Mouse (Mus musculus) left cerebral cortex, adult 18-20 months (tissue): Measurements from ENCODE around the gene Tubb2b. TPM values are rescaled to one million over a fixed set of nuclear protein-coding genes. Genes with fewer than 3 reads are reported as not detected.
A peak's percentile ranks its signal among the peaks of the same experiment; 100 is the strongest.
"Not testable (repeated sequence)": the region's sequence is repeated elsewhere in the genome, so short reads cannot be mapped to it uniquely, and the experiment has no call there.

Source experiments
- DNase-seq, 2 experiments: peaks; one replicate each; pipeline ENCODE4 v3.0.0; 2021 to 2022; ENCODE audit warnings: low spot score in 2 of 2, mixed read lengths in 1 of 2
- total RNA-seq, 2 experiments: library from RNA; stranded (reverse); gene quantifications; 2 replicates each; pipeline ENCODE4 v1.2.3; 2021

Gene Tubb2b
- total RNA-seq, 2 experiments from 2014 or later = 169 to 171 TPM

DNA sequence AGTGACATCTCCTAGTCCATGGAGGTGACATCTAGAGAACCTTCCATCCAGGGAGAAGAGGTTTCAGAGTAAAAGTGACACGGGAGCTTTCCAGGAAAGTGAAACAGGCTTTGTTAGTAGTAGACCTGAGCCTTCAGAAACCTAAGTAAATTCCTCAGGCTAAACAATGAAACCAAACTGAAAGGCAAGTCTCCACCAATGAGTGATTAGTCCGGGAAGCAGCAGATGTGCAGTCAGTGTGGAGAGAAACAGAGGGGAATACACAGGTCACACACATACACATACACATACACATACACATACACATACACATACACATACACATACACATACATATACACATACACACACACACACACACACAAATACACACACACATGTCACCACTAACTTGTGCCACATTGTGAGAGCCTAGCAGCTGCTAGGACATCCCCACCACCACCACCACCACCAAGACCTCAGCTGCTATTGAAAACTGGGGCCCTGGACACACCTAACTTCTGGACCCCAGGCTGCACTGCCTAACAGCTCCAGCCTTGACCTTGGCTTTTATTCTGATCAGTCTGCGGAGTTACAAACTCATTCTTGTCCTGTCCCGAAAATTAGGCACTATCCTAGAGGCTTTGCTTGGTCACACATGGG, 21.1 kb downstream of the Tubb2b start:
- no peak for DNase-seq

DNA sequence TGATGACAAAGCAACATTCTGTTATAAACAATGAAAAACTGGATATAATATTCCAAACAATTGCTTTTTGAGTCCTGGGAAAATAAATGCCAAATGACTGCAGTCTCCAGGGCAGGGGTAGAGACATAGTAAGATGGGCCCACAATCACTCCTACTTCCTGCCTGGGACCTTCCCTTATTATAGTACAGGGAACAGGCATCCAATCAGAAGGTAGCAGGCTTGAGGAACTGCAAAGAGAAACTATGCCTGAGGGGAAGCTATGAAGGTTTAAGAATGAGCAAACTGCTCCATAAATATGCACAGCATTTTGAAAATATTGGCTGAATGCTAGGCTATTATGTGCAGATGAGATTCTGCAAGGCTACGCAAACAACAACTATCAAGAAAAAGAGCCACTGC, 23.3 kb downstream of the Tubb2b start:
- no peak for DNase-seq

DNA sequence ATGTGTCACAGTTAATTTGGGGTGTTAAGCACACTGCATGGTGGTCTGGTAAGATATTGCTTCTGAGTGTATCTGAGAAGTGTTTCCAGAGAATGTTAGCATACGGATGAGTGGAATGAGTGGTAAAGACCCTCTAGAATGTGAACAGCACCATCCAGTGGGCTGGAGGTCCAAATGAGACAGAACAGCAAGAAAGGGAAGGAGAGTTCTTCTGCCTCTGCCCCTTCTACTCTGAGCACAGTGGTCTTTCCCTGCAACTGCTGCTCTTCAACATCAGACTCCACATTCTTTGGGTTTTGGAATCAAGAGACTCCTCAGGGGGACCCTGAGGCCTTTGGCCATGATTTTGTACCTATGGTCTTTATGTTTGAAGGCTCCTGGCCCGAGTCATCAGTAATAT, 24.0 kb downstream of the Tubb2b start:
- DNase-seq = no peak

DNA sequence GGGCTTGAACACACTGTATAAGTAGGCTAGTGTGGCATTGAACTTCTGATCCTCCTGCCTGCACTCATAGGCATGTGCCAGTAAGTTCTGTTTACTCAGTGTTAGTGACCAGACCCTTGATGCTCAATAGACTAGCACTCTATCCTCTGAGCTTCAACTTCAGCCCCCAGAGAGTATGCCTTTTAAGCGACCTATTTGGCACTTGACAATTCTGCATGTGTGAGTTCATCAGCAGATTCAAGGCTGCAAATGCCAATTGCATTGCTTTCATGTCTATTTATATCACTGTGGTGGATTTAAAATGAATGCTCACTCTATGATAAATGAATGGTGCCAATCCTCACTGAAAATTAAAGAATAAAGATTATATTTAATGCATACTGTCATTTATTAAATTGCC, 24.9 kb downstream of the Tubb2b start:
- no peak for DNase-seq

DNA sequence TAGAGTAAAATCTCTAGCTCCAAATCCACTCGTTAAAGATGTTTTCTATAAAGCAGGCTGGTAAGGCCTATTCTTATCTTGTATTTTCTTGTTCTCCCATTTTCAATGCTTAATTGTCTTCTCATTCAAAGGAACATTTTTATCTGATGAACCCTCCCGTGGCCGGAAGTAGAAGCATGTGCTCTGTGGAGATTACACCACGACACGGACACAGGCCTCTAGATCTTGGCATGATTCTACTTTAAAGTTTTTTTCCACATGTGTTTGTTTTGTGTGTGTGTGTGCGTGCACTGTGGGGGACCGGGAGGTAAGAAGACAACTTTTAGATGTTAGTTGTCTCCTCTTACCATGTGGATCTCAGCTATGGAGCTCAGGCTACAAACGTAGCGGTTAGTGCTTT, 28.4 kb downstream of the Tubb2b start:
- no peak for DNase-seq

DNA sequence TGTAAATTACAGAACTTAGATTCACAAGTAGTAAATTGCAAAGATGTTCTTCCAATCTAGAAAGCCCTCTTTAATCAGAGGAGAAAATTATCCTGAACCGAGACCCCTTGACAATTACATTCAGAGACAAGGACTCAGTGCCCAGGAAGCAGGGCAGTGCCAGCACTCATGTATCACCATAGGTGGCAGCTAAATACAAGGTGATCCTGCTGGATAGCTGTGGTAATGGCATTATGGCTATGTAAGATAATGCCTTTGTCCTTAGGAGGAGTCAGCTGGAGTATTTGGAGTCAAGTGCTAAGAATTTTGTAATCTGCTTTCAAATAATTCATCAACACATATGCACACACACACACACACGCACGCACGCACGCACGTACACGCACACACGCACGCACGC, 29.0 kb downstream of the Tubb2b start:
- DNase-seq = no peak

DNA sequence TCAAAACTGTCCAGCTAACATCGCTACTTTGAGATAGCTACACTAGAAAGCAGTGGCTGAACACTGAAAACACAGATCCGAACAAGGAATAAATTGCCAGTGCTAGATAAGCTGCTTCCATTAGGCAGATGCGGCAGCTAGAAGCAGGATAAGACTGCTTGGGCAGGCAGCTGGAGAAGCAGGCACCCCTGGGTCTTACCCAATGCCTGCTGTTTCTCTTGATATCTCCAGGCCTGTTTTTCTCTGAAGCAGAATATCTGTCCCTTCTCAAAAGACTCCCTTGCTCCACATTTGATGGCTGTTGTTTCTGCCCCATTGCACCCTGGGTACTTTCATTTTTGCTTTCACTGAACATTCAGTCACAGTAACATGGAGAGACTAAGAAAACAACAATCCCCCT, 29.5 kb downstream of the Tubb2b start:
- no peak for DNase-seq

DNA sequence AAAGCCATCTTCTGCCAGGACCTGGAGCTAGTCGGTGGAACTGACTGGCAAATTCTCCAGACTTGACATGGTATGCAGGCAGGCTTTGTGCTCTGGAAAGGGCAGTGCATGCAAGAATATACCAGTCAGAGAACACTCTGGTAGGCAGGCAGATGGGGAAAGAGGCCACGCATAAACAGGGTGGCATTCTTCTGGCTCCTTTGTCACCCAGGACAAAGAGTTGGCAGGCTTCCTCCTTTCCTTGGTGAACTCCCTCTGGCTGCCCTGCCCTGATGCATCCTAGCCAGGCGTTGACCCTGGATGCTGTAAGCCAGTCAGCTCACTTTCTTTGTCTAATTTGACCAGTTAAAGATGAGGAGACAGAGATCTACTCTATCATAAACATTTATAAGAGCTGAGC, 33.2 kb downstream of the Tubb2b start:
- no peak for DNase-seq

DNA sequence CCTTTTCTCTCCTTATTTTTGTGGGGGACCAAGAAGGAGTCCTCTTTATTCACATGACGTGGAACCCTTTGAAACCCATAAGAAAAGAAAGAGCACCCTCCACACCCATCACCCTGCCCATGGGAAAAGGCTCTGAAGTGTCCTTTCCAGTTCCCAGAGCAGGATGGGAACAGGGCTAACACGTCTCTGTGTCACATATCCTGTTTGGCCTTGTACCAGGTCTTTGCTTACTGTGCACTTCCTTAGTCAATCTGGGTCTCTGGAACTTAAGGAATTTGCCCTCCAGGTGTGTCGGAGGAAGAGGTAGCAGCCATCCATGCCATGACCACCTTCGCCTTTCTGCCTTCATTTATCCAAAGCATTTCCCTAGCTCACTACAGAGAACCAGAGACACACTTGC, 33.8 kb downstream of the Tubb2b start:
- no peak for DNase-seq

DNA sequence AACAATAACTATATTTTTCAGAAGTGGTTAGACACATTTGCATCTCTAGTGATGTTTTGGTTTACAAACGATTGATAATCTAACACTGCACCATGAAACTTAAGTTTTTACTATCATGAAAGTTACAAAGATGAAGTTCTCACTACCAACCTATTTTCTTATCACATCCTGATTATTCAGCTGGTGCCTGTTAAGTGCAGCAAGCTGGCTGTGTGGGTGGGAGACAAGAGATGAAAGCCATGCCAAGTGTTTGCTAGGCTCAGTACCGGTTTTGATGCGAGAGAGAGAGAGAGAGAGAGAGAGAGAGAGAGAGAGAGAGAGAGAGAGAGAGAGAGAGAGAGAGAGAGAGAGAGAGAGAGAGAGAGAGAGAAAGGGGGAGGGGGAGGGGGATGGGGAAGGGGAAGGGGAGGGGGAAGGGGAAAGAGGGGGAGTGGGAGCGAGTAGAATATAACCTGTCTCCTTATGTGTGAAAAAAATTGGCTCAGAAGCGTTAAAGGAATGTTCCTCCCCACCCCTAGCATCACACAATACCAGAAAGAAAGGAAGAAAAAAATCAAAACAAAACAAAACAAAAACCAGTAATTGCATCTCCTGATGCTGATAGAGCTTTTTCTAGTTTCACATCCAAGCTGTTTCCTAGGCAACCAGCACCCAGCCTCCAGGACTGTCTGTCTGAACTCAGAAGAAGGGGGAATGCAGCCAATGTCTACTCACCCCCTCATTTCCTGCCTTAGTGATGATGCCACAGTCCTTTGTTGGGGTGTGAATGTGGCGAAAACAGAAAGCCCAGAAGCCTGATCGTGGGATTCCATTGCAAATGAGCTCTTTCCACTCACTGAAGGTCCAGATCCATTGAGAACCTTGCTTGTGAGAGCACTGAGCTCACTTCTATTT, 34.5 kb downstream of the Tubb2b start:
- peak; percentile 69 to 79 for DNase-seq

DNA sequence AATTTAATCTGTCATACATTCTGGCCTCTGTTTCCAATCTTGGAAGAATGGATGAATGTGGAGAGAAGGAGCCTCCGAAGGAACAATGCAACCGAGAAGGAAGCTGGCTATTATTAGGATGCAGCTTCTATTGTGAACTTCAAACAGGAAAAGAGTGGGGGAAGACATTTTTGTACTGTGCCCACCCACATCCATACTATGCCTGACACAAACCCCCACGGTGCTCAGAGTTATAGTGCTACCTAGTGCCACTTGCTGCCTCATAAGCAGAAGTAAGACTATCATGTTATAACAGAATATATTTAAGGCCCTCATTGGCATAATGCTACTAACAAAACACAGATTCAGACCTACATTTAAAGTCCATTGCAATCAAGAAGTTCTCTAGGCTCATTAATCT, 40.9 kb downstream of the Tubb2b start:
- no peak for DNase-seq

DNA sequence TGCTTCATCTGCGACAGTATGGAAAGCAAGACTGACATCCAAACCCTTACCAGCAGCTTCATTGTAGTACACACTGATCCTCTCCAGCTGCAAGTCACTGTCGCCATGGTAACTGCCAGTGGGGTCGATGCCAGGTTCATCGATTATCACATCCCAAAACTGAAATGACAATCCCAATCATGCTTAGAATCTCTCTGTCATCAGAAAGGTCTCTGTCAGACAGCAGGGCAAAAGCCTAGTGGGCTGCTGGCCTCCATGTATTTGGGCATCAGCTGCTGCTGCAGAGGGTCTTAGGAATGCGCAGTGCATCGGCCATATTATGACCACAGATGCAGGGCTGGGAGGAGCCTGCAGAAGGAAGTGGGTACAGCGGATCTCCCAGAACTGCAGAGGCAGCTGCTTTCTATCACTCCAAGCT, 41.4 kb downstream of the Tubb2b start:
- DNase-seq = no peak

DNA sequence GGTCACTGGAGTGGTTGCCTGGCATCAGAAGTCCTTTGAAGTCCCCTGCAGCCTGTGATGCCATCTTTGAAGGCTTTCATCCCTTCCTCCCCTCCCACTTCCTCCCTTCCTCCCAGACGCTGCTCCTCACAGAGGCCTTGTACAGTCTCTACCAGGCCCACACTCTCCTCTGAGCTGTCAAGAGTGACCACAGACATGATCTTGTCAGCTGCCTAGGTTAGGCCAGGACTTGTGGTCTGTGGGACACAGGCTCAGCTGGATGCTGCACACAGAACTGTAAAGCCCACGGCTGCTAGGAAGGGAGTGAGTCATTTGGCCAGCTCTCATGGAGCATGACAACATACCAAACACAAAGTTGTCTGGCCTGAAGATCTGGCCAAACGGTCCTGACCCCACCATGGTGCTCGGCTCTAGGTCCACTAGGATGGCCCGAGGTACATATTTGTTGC, 42.0 kb downstream of the Tubb2b start:
- DNase-seq = not testable (repeated sequence)

DNA sequence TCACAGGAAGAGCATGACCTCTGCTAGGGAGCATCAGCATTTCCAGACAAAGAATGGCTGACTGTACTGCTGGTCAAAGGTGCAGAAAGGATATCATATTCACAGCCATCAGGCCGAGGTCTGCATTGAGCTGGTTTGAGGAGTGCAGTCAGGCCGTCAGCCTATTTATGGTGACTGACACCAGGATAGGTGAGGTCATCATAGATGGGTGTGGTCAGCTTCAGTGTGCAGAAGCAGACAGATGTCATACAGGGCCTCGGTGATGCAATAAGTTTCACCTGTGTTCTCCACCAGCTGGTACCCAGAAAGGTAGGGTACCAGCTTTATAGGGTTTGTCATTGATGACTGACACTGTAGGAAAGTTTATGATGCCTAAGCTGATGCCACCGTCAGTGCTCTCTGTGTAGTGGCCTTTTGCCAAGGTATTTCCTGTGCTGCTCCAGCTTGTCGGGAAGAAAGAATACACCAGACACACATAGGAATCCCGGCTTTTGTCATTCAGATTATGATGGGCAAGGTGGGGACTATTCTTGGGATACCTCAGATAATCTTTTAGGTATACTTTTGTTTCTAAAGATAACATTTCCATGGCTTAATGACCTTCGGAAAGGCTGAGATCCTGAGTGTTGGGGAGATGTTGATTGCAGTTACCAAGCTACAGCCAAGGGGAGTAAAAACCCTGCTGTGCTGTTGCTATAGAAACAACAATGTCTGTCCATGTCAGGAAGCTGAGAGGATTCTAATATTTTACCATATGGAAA, 43.0 kb downstream of the Tubb2b start:
- DNase-seq = no peak

DNA sequence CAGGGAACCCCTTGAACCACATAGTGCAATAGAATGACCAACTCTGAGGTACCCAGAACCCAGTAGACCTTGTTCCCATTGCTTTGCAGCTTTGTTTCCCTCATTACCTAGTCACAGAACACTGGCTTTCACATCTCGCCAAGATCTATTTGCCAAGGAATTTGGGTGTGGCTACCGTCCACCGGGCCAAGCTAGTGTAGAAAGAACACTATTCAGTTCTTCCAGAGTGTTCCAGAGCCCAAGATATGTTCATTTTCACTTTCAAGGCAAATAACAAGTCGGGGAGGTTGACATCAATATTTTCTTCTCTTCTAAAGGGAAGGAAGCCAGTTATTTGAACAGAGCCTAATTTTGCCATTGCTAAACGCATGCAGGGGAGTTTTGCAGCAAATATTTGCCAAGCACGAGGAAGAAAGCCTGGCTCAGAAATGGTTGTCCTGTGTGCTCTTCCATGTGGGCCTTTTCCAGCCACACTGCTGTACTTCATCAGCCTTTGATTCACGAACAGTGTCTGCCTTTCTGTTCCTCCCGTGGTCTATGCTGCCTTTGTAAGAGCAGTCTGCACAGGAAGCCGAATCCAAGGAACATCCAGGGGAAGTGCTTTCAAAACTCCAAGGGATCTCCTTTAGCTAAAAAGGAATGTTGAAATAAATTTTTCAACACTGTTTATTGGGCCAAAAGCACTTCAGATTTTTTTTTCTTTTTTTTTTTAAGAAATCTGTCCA, 46.1 kb downstream of the Tubb2b start:
- no peak for DNase-seq

DNA sequence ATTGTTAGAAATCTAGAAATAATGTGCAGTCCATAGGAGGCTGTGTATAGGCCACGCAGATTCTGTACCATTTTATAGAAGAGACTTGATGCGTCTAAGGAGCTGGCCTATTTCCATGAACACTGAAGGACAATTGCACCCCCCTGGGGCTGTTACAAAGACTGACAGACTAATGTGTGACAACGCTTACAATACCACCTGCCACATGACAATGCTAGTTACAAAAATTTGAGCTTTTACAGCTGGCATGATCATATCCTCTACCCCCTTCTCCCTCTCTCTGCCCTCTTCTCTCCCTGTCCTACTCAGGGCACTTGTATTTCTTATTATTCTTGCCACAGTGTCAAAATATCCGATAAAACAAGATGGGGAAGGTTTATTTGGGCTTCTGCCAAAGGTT, 48.3 kb downstream of the Tubb2b start:
- DNase-seq = no peak

DNA sequence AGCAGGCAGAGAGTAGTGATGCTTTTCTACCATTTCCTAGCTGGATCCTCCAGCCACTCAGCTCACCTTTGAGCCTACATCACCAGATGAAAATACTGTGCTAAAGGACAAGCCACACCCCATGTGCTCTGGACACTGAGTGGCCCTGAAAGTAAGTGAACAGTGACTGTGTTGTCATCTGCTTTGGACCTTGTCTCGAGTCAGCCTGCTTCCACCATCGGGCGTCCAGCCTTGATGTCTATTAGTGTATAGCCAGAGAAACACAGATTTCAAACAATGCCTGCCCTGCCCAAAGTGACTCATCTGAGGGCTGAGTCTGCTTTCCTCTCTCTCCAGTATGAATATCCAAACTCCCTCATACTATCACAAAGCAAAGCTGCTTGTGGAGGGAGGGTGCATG, 50.5 kb downstream of the Tubb2b start:
- DNase-seq = no peak

DNA sequence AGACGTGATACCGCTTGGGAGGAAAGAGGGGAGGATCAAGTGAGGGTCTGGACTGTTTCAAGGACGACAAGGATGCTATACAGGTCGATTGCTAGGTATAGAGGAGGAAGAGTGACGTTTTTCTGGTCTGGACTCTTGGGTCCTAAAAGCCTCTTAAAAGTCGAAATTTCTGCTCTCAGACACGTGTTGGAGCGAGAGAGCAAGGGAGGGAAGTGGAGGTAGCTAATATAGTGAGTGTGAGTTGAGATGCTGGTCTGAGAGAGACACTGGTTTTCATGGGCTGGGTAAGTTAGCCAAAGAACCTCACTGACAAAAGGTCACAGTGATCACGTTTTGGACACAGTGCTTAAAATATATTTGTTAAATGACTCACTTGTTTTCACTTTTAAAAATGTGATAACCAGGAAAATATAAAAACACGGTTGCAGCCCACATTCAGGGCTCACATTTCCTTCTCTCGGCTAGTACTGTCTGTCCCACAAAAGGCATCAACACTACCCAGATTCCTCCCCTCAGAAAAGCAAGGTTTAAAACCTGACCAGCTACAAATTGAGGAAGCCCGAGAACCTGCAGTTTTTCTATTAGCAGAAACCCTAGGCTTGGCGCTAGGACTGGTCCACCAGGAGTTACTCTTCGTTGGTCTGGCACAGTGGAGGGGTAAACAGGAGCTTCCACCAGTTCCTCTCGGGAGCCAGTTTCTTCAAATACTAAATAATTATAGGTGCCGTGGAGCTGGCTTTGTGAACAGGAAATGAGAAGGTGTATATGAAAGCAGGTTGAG, 51.6 kb downstream of the Tubb2b start:
- no peak for DNase-seq

DNA sequence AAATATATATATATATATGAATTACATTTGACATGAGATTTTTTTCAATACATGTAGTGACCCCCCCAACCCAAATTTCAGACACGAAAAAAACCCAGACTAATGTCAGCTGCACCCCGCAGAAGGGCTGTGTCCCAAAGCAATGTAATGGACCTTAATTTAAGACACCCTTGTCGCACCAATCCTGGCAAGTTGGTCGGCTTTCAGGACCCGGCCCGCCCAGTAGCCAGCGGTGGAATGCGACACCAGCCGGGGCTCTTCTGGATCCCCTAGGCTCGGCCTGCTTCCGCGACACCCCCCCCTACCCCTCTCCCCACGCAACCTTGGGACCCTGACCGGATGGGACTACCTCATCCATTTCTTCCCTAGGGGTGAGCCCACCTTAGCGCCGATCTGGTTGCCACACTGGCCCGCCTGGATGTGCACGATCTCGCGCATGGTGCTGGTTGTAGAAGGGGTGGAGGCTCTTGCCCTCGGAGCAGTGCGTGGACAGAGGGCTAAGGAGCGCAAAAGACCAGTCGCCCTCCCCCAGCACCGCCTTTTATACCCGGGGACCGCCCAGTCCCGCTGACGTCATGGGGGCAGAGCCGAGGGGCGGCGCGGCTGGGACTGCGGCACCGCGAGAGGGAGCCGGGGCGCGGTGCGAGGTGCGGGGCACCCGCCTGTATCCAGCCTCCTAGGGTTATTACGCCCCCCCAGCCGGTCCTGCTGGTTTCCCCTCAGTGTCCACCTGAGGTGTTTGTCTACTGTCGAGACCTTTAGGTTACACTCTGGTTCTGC, 52.6 kb downstream of the Tubb2b start, which contains the start of gene Tubb2a:
TSS of gene Tubb2a (minus strand) at position 516 of the 780 bp plus-strand sequence.
- peak; percentile 91 for DNase-seq
